Mouse (Mus musculus): ENCODE results near the gene Mlf2. TPM values are rescaled to one million over a fixed set of nuclear protein-coding genes. Genes with fewer than 3 reads are reported as not detected.
"Not testable (repeated sequence)": the region's sequence is repeated elsewhere in the genome, so short reads cannot be mapped to it uniquely, and the experiment has no call there.

Gene Mlf2
- polyA plus RNA-seq, 1 experiment from 2014 or later: 257 TPM

- not testable (repeated sequence) for DNase-seq (ENCODE audit: low spot score); H3K27me3 ChIP-seq (replicated peaks; ENCODE audit: control insufficient read depth, insufficient read depth, low read length); H3K4me3 ChIP-seq (ENCODE audit: low read depth, low read length); H3K4me2 ChIP-seq; H3K9ac ChIP-seq (ENCODE audit: low read depth, low read length); H3K9me3 ChIP-seq (ENCODE audit: control insufficient read depth, low read length); H3K27ac ChIP-seq (ENCODE audit: low read depth, low read length); ATAC-seq (replicated peaks; ENCODE audit: low FRiP score); H3K36me3 ChIP-seq (ENCODE audit: control insufficient read depth, insufficient read depth, low read length); H3K4me1 ChIP-seq (replicated peaks; ENCODE audit: control insufficient read depth, insufficient read depth, low read length)
- 77% methylated on average over 2 of the region's 2 CpGs for WGBS
These were observed 37.1 kb upstream of the Mlf2 start for GRCm38 (mm10) chr6:124894113-124894512.

- DNase-seq (ENCODE audit: low spot score) (no peak), ATAC-seq (replicated peaks; ENCODE audit: low FRiP score) (no peak)
- WGBS: 30% methylated on average over 3 of the region's 3 CpGs
- Histone ChIP-seq H3K4me2 (no peak overlapping the region), H3K9ac (ENCODE audit: low read depth, low read length) (no peak overlapping the region), H3K27me3 (replicated peaks; ENCODE audit: control insufficient read depth, insufficient read depth, low read length) (no peaks in the 10 kb centered on the region), H3K4me1 (replicated peaks; ENCODE audit: control insufficient read depth, insufficient read depth, low read length) (no peaks in the 10 kb centered on the region), H3K27ac (ENCODE audit: low read depth, low read length) (no peak overlapping the region), H3K4me3 (ENCODE audit: low read depth, low read length) (no peak overlapping the region), H3K36me3 (ENCODE audit: control insufficient read depth, insufficient read depth, low read length) (no peaks in the 10 kb centered on the region), H3K9me3 (ENCODE audit: control insufficient read depth, low read length) (no peaks in the 10 kb centered on the region)
These were observed 32.8 kb upstream of the Mlf2 start for GRCm38 (mm10) chr6:124898359-124898758.

GRCm38 (mm10) chr6:124900056-124900800, 31.0 kb upstream of the Mlf2 start:
- ATAC-seq (replicated peaks; ENCODE audit: low FRiP score) (no peak), DNase-seq (ENCODE audit: low spot score) (no peak)
- Histone ChIP-seq H3K27ac (ENCODE audit: low read depth, low read length) (no peak overlapping the region), H3K4me2 (no peak overlapping the region), H3K27me3 (replicated peaks; ENCODE audit: control insufficient read depth, insufficient read depth, low read length) (no peaks in the 10 kb centered on the region), H3K4me3 (ENCODE audit: low read depth, low read length) (no peak overlapping the region), H3K4me1 (replicated peaks; ENCODE audit: control insufficient read depth, insufficient read depth, low read length) (peaks cover 5% of the 10 kb centered on the region; the same call in 1 of the 2 replicates), H3K36me3 (ENCODE audit: control insufficient read depth, insufficient read depth, low read length) (no peaks in the 10 kb centered on the region), H3K9ac (ENCODE audit: low read depth, low read length) (no peak overlapping the region), H3K9me3 (ENCODE audit: control insufficient read depth, low read length) (no peaks in the 10 kb centered on the region)
- WGBS: 77% methylated on average over 8 of the region's 8 CpGs

GRCm38 (mm10) chr6:124900801-124901480, 30.2 kb upstream of the Mlf2 start:
- H3K9me3 ChIP-seq (ENCODE audit: control insufficient read depth, low read length): no peaks in the 10 kb centered on the region
- no peak overlapping the region for H3K4me2 ChIP-seq
- H3K4me1 ChIP-seq (replicated peaks; ENCODE audit: control insufficient read depth, insufficient read depth, low read length): peaks cover 5% of the 10 kb centered on the region; the same call in 1 of the 2 replicates
- WGBS: 34% methylated on average over 10 of the region's 10 CpGs
- DNase-seq (ENCODE audit: low spot score) (no peak), ATAC-seq (replicated peaks; ENCODE audit: low FRiP score) (no peak)
- H3K27me3 ChIP-seq (replicated peaks; ENCODE audit: control insufficient read depth, insufficient read depth, low read length): no peaks in the 10 kb centered on the region
- no peak overlapping the region for H3K27ac ChIP-seq (ENCODE audit: low read depth, low read length)
- no peaks in the 10 kb centered on the region for H3K36me3 ChIP-seq (ENCODE audit: control insufficient read depth, insufficient read depth, low read length)
- H3K9ac ChIP-seq (ENCODE audit: low read depth, low read length): no peak overlapping the region
- H3K4me3 ChIP-seq (ENCODE audit: low read depth, low read length): no peak overlapping the region

- no peak for ATAC-seq (replicated peaks; ENCODE audit: low FRiP score)
- H3K27ac ChIP-seq (ENCODE audit: low read depth, low read length): no peak overlapping the region
- no peak for DNase-seq (ENCODE audit: low spot score)
- no peaks in the 10 kb centered on the region for H3K36me3 ChIP-seq (ENCODE audit: control insufficient read depth, insufficient read depth, low read length)
- H3K9me3 ChIP-seq (ENCODE audit: control insufficient read depth, low read length): no peaks in the 10 kb centered on the region
- no peaks in the 10 kb centered on the region for H3K27me3 ChIP-seq (replicated peaks; ENCODE audit: control insufficient read depth, insufficient read depth, low read length)
- peaks cover 5% of the 10 kb centered on the region; the same call in 1 of the 2 replicates for H3K4me1 ChIP-seq (replicated peaks; ENCODE audit: control insufficient read depth, insufficient read depth, low read length)
- H3K4me2 ChIP-seq: no peak overlapping the region
- no peak overlapping the region for H3K9ac ChIP-seq (ENCODE audit: low read depth, low read length)
- no peak overlapping the region for H3K4me3 ChIP-seq (ENCODE audit: low read depth, low read length)
These were observed 29.3 kb upstream of the Mlf2 start for GRCm38 (mm10) chr6:124901851-124902250.

GRCm38 (mm10) chr6:124903580-124904151, 27.5 kb upstream of the Mlf2 start:
- Histone ChIP-seq H3K9ac (ENCODE audit: low read depth, low read length) (peak overlapping the region; percentile 78), H3K27me3 (replicated peaks; ENCODE audit: control insufficient read depth, insufficient read depth, low read length) (peaks cover 5% of the 10 kb centered on the region), H3K4me2 (peak overlapping the region; percentile 98), H3K36me3 (ENCODE audit: control insufficient read depth, insufficient read depth, low read length) (no peaks in the 10 kb centered on the region), H3K4me1 (replicated peaks; ENCODE audit: control insufficient read depth, insufficient read depth, low read length) (peaks cover 5% of the 10 kb centered on the region; the same call in 1 of the 2 replicates), H3K9me3 (ENCODE audit: control insufficient read depth, low read length) (no peaks in the 10 kb centered on the region), H3K27ac (ENCODE audit: low read depth, low read length) (peak overlapping the region; percentile 86), H3K4me3 (ENCODE audit: low read depth, low read length) (peak overlapping the region; percentile 70)
- ATAC-seq (replicated peaks; ENCODE audit: low FRiP score): peak; percentile 89
- WGBS: under 1% methylated on average over 23 of the region's 23 CpGs
- peak; percentile 94 for DNase-seq (ENCODE audit: low spot score)

- H3K4me3 ChIP-seq (ENCODE audit: low read depth, low read length): peak overlapping the region; percentile 70
- H3K4me2 ChIP-seq: peak overlapping the region; percentile 98
- DNase-seq (ENCODE audit: low spot score) (no peak), ATAC-seq (replicated peaks; ENCODE audit: low FRiP score) (peak; percentile 62)
- H3K9ac ChIP-seq (ENCODE audit: low read depth, low read length): peak overlapping the region; percentile 78
- peaks cover 12% of the 10 kb centered on the region for H3K27me3 ChIP-seq (replicated peaks; ENCODE audit: control insufficient read depth, insufficient read depth, low read length)
- no peaks in the 10 kb centered on the region for H3K9me3 ChIP-seq (ENCODE audit: control insufficient read depth, low read length)
- H3K36me3 ChIP-seq (ENCODE audit: control insufficient read depth, insufficient read depth, low read length): no peaks in the 10 kb centered on the region
- peaks cover 5% of the 10 kb centered on the region; the same call in 1 of the 2 replicates for H3K4me1 ChIP-seq (replicated peaks; ENCODE audit: control insufficient read depth, insufficient read depth, low read length)
- WGBS: 17% methylated on average over 24 of the region's 24 CpGs
- peak overlapping the region; percentile 86 for H3K27ac ChIP-seq (ENCODE audit: low read depth, low read length)
These were observed 26.8 kb upstream of the Mlf2 start for GRCm38 (mm10) chr6:124904161-124904981.

All from liver, embryonic 11.5 days (tissue).